Mouse (Mus musculus): ENCODE measurements around the gene Med10. TPM values are rescaled to one million over a fixed set of nuclear protein-coding genes. Genes with fewer than 3 reads are reported as not detected.

The Med10 gene
- 41.8 and 43.1 TPM in 2 replicates for total RNA-seq (2023)

DNA sequence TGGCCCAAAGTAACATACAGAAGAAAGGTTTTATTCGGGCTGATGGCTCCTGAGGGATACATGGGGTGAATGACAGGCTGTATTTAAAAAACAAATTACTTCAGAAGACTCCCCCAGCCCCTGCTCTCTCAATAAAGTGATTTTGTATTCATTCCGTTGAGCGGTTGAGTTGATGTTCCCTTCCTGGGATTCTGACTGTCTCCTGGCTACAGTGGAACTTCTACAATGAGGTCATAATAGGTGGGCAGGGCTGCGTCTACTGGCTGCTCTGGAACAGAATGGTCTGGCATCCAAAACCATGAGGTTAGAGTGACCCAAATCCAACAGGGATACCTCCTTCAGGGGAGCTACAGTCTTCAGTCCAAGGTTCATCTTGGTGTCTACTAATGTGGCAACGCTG lies at the start of gene Med10:
Med10 (plus strand) TSS at position 301 of the 400 bp plus-strand sequence.

Other genes starting within 250 kb of the Med10 start
- gene Srd5a1, start 191.0 kb upstream of the Med10 start, total RNA-seq (2023): 0.41 and 2.4 TPM in 2 replicates
- not detected in 2 replicates for gene Ube2ql1, start 62.5 kb upstream of the Med10 start, total RNA-seq (2023)